Mouse (Mus musculus) heart, adult 2 months (tissue): Measurements from ENCODE around the gene 2210011C24Rik. TPM values are rescaled to one million over a fixed set of nuclear protein-coding genes. Genes with fewer than 3 reads are reported as not detected.
A peak's percentile ranks its signal among the peaks of the same experiment; 100 is the strongest.

ENCODE experiments used
- DNase-seq, 2 experiments: peaks; one replicate each; pipeline ENCODE4 v3.0.0; 2021
- H3K27ac ChIP-seq: fragments of 200-600 bp; 2 replicates; pipeline ENCODE4 v1.8.1; 2022
- H3K27me3 ChIP-seq: fragments of 200-500 bp; 2 replicates; pipeline ENCODE4 v1.6.1; 2012; ENCODE audit warnings: mild to moderate bottlenecking, low read length, inconsistent platforms, mixed read lengths; ENCODE audit not compliant: control insufficient read depth, insufficient read depth
- H3K36me3 ChIP-seq: fragments of 200-500 bp; 2 replicates; pipeline ENCODE4 v1.6.1; 2012; ENCODE audit warnings: low read length, inconsistent platforms; ENCODE audit not compliant: control insufficient read depth, insufficient read depth
- H3K4me1 ChIP-seq: fragments of 200-500 bp; 2 replicates; pipeline ENCODE4 v1.6.1; 2011; ENCODE audit warnings: low read length; ENCODE audit not compliant: control insufficient read depth, insufficient read depth
- H3K4me3 ChIP-seq: fragments of 200-600 bp; 2 replicates; pipeline ENCODE4 v1.8.1; 2022
- H3K79me2 ChIP-seq: fragments of 200-500 bp; replicated peaks from 2 replicates; pipeline ENCODE4 v1.6.1; 2012; ENCODE audit warnings: mild to moderate bottlenecking, inconsistent platforms, low read length, moderate library complexity, mixed read lengths; ENCODE audit not compliant: control insufficient read depth, insufficient read depth
- H3K9ac ChIP-seq: fragments of 200-500 bp; 2 replicates; pipeline ENCODE4 v1.6.1; 2012; ENCODE audit warnings: low read depth, mild to moderate bottlenecking, control low read depth, inconsistent platforms, low read length, mixed read lengths
- CTCF ChIP-seq: fragments of 200-600 bp; IDR thresholded peaks from 2 replicates; pipeline ENCODE4 v1.8.1; 2022; ENCODE audit warnings: antibody characterized with exemption, mild to moderate bottlenecking, moderate library complexity
- EP300 ChIP-seq: fragments of 200-500 bp; IDR thresholded peaks from 2 replicates; pipeline ENCODE4 v1.6.1; 2011; ENCODE audit warnings: low read depth, low read length, control low read depth; ENCODE audit not compliant: insufficient read depth
- POLR2A ChIP-seq: fragments of 200-500 bp; IDR thresholded peaks from 2 replicates; pipeline ENCODE4 v1.6.1; 2011; ENCODE audit warnings: mild to moderate bottlenecking, low read depth, low read length, control low read depth; ENCODE audit not compliant: insufficient read depth
- WGBS: fragments of 180-500 bp; shearing (Covaris S2); methylation state at CpG from one replicate; pipeline ENCODE4 v1.1.7; 2018; 5-methylcytosine and 5-hydroxymethylcytosine counted together
- intact Hi-C: fragments of 180-260 bp; cut with DNase I; formaldehyde crosslinking; loops from one replicate; pipeline ENCODE4 v1.15.1; 2025
- polyA plus RNA-seq: library from polyadenylated mRNA; depleted of rRNA; stranded (reverse); fragments of >200 nt; gene quantifications from 2 replicates; pipeline ENCODE4 v1.2.3, GENCODE M21; 2012
- total RNA-seq, 2 experiments: library from RNA; stranded (reverse); gene quantifications; 2 replicates each; pipeline ENCODE4 v1.2.3; 2021

The 2210011C24Rik gene
- total and polyA plus RNA-seq, 3 experiments: 1.2 to 3.7 (median 2.2) TPM

DNA sequence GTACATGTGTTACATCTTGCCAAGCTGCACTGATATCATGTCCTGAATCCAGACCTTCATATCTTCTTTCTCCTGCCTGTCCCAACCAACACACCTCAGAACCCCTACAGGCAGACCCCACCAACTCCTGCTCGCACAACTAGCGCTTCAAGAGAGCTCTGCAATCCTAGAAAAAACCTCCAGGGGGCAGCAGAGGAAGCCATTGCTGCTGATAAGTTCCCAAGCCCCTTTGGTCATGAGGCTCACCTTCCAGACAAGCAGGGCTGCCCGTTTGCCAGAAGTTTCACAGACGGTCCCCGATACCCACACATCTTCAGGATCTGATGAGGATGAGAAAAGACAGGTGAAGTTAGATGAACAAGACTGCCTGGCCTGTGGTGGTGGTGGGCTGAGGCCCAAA lies 27.1 kb upstream of the 2210011C24Rik start:
- no peaks in the 10 kb centered on the region for H3K27me3 ChIP-seq
- intact Hi-C loops: loop anchor here (1.0 to 2.0 kb wide), 3 partner anchors 26 to 318 kb away; partner anchors contain the start of gene Gm10643
- H3K4me1 ChIP-seq: peaks cover 2% of the 10 kb centered on the region
- DNase-seq: peak; percentile 63 to 75
- TF ChIP-seq EP300 (peak; percentile 48; the same call in 1 of the 2 replicates), POLR2A (no peak), CTCF (peak; percentile 95)
- WGBS: 6% methylated on average over 5 of the region's 5 CpGs
- no peak overlapping the region for H3K9ac ChIP-seq
- no peaks in the 10 kb centered on the region for H3K36me3 ChIP-seq
- H3K27ac ChIP-seq: no peak overlapping the region
- H3K4me3 ChIP-seq: no peak overlapping the region
- no peaks in the 10 kb centered on the region for H3K79me2 ChIP-seq

DNA sequence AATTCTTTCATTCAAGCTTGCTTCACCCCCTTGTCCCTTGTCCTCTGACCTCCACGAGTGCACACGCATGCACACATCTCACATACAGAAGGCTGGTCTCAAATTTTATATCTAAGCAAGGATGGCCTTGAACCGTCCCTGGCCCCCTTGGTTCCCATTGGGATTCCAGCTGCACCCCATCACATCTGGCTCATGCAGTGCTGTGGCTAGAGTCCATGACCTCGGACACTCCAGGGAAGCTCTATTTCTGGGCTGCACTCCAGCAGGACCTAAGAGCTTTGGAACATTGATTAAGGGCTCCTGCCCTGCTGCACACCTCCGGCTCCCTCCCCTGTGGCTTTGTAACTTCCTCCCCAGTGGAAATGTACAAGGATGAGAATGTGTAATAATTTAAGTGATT lies 26.0 kb upstream of the 2210011C24Rik start:
- Histone ChIP-seq H3K4me1 (peaks cover 2% of the 10 kb centered on the region), H3K79me2 (no peaks in the 10 kb centered on the region), H3K36me3 (no peaks in the 10 kb centered on the region), H3K4me3 (no peak overlapping the region), H3K27ac (no peak overlapping the region), H3K9ac (no peak overlapping the region), H3K27me3 (no peaks in the 10 kb centered on the region)
- 44% methylated on average over 5 of the region's 5 CpGs for WGBS
- DNase-seq: peak; percentile 56 to 68
- intact Hi-C loops: loop anchor here (2.0 kb wide), 2 partner anchors 27 to 149 kb away; partner anchors contain the start of gene Gm10643
- TF ChIP-seq CTCF (no peak), EP300 (no peak), POLR2A (no peak)

DNA sequence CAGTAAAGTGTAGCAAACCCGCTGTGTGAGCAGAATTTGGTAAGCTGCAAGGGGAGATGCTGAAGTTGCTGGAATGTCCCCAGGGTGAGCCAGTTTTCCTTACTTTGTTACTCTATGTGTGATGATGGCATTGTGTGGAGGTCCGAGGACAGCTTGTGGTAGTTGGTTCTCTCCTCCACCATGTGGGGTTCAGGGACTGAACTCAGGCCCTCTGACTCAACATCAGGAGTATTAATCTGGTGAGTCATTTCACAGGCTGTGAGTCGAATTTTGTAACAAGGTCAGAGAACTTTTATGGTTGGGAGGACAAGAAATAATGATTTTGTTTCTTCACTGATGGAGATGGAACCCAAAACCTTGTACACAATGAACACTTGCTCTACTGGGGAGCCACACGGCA lies 20.8 kb upstream of the 2210011C24Rik start:
- no peak overlapping the region for H3K27ac ChIP-seq
- no peak for DNase-seq
- H3K27me3 ChIP-seq: no peaks in the 10 kb centered on the region
- H3K36me3 ChIP-seq: no peaks in the 10 kb centered on the region
- no peak overlapping the region for H3K9ac ChIP-seq
- no peak overlapping the region for H3K4me3 ChIP-seq
- 79% methylated on average over 4 of the region's 4 CpGs for WGBS
- no peaks in the 10 kb centered on the region for H3K79me2 ChIP-seq
- peaks cover under 1% of the 10 kb centered on the region; the same call in 1 of the 2 replicates for H3K4me1 ChIP-seq
- no peak for TF ChIP-seq EP300
- no peak for TF ChIP-seq POLR2A
- TF ChIP-seq CTCF: no peak
- intact Hi-C loops: no loop called here

DNA sequence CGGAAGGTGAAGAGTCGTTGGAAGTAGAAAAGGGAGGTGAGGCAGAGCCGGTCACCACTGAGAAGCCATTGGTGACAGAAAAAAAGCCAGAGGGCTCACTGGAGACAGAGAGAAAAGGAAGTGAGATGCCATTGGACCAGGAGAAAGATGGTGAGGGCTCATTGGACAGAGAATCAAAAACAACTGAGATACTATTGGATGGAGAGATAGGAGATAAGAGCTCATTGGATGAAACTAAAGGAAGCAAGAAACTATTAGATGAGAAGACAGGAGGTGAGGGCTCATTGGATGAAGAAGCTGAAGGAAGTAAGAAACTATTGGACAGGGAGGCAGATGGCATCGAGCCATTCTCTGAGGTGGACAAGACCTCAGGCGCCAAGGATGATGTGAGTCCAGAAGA lies 17.3 kb upstream of the 2210011C24Rik start:
- DNase-seq: no peak
- Histone ChIP-seq H3K27ac (no peak overlapping the region), H3K9ac (no peak overlapping the region), H3K79me2 (no peaks in the 10 kb centered on the region), H3K27me3 (no peaks in the 10 kb centered on the region), H3K36me3 (no peaks in the 10 kb centered on the region), H3K4me1 (no peaks in the 10 kb centered on the region), H3K4me3 (no peak overlapping the region)
- no peak for TF ChIP-seq CTCF
- no peak for TF ChIP-seq POLR2A
- no peak for TF ChIP-seq EP300
- intact Hi-C loops: no loop called here
- WGBS: 81% methylated on average over 5 of the region's 5 CpGs

DNA sequence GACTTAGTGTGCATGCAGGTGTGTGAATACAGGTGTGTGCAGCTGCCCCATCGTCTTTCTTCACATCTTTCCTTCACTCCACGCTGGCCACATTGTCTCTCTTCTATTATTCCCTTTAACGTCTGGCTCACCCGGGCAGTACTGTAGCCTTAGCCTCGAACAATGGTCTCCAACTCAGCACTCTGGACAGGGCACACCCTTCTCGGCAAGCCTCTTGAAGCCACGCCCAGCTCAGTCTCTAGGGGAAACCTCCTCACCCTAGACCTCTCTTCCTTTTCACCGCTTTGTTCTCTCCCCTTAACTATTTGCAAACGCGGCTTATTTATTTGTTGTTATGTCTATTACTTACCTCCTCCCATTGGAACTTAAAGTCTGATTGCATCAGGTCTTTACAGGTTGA lies 15.5 kb upstream of the 2210011C24Rik start:
- 14% methylated on average over 10 of the region's 10 CpGs for WGBS
- Histone ChIP-seq H3K27me3 (no peaks in the 10 kb centered on the region), H3K4me1 (peaks cover 9% of the 10 kb centered on the region), H3K4me3 (no peak overlapping the region), H3K79me2 (no peaks in the 10 kb centered on the region), H3K9ac (no peak overlapping the region), H3K27ac (no peak overlapping the region), H3K36me3 (peaks cover 4% of the 10 kb centered on the region; the same call in 1 of the 2 replicates)
- no peak for DNase-seq
- intact Hi-C loops: no loop called here
- no peak for TF ChIP-seq CTCF
- no peak for TF ChIP-seq POLR2A
- TF ChIP-seq EP300: no peak

DNA sequence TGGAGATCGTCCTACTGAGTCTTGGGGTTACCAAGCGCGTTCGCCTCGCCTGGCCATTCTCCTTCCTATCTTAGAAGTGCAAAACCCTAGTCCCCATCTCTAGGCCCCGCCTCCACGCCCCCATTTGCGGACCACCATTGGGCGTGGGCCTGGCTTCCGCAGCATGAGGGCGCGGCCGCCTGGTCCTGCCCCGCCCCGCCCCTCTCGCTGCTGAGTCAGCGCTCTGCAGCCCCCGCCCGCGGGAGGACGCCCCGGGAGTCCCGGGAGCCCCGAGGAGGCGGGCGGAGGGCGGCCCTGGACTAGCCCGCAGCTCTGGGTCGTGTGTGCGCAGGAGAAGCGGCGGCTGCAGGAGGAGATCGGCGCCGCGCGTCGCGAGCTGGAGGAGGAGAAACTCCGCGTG lies 13.9 kb upstream of the 2210011C24Rik start:
- DNase-seq: peak; percentile 43 to 62
- intact Hi-C loops: loop anchor here (2.0 kb wide), 1 partner anchor 15 kb away; no protein-coding TSS in a partner anchor
- no peaks in the 10 kb centered on the region; the same call in 1 of the 2 replicates for H3K27me3 ChIP-seq
- H3K4me3 ChIP-seq: peak overlapping the region; percentile 37
- H3K27ac ChIP-seq: no peak overlapping the region
- 4% methylated on average over 41 of the region's 41 CpGs for WGBS
- peak overlapping the region; percentile 21; the same call in 1 of the 2 replicates for H3K9ac ChIP-seq
- H3K36me3 ChIP-seq: peaks cover 4% of the 10 kb centered on the region; the same call in 1 of the 2 replicates
- H3K4me1 ChIP-seq: peaks cover 9% of the 10 kb centered on the region
- TF ChIP-seq EP300 (no peak), CTCF (no peak), POLR2A (no peak)
- H3K79me2 ChIP-seq: no peaks in the 10 kb centered on the region
